Mouse (Mus musculus) hindbrain, embryonic 14.5 days (tissue): ENCODE data around the gene Sgtb. TPM values are rescaled to one million over a fixed set of nuclear protein-coding genes. Genes with fewer than 3 reads are reported as not detected.

Experiments
- polyA plus RNA-seq: library from polyadenylated mRNA; unstranded; fragments of >200 nt; fragmentation: Nextera tagmentation; extraction: Ambion mirVana; gene quantifications from 2 replicates; pipeline ENCODE4 v1.2.1, GENCODE M21; 2014

Gene Sgtb
- polyA plus RNA-seq, 1 experiment from 2014 or later, result 33.5 TPM

Other genes starting within 250 kb of the Sgtb start
- gene Erbin, start 189.2 kb upstream of the Sgtb start, polyA plus RNA-seq, result 15.0 and 16.5 TPM in 2 replicates
- gene Nln, start 127 bp upstream of the Sgtb start, polyA plus RNA-seq, result 69.5 and 83.3 TPM in 2 replicates
- 57.6 and 58.0 TPM in 2 replicates for gene Trappc13, start 68.7 kb downstream of the Sgtb start, polyA plus RNA-seq
- gene Trim23, start 69.1 kb downstream of the Sgtb start, polyA plus RNA-seq, result 42.4 and 45.8 TPM in 2 replicates
- gene Cenpk, start 118.9 kb downstream of the Sgtb start, polyA plus RNA-seq, result 13.6 and 17.3 TPM in 2 replicates
- gene Ppwd1, start 119.1 kb downstream of the Sgtb start, polyA plus RNA-seq, result 7.2 and 7.9 TPM in 2 replicates
- gene Adamts6, start 178.1 kb downstream of the Sgtb start, polyA plus RNA-seq, result 2.0 and 2.5 TPM in 2 replicates